Mouse (Mus musculus): ENCODE results near the gene Marc1. TPM values are rescaled to one million over a fixed set of nuclear protein-coding genes. Genes with fewer than 3 reads are reported as not detected.

Marc1 gene
- not detected in 2 replicates for total RNA-seq (2015; ENCODE audit: low replicate concordance)
- total RNA-seq (2017; ENCODE audit: low replicate concordance): not detected in 2 replicates

GRCm38 (mm10) chr1:184810780-184811575 is at the start of gene Marc1:
Gene Marc1, minus strand, starts transcription at chr1:184811313.
- no peak for ATAC-seq (replicated peaks; ENCODE audit: low FRiP score, poor library complexity, severe bottlenecking)

- no peak for ATAC-seq (replicated peaks; ENCODE audit: low FRiP score, poor library complexity, severe bottlenecking)
Observed at GRCm38 (mm10) chr1:184860276-184860675, 49.2 kb upstream of the Marc1 start.

- no peak for ATAC-seq (replicated peaks; ENCODE audit: low FRiP score, poor library complexity, severe bottlenecking)
Observed at GRCm38 (mm10) chr1:184858253-184858652, 47.1 kb upstream of the Marc1 start.

GRCm38 (mm10) chr1:184857216-184857615 is 46.1 kb upstream of the Marc1 start:
- ATAC-seq (replicated peaks; ENCODE audit: low FRiP score, poor library complexity, severe bottlenecking): no peak

- no peak for ATAC-seq (replicated peaks; ENCODE audit: low FRiP score, poor library complexity, severe bottlenecking)
Observed at GRCm38 (mm10) chr1:184853922-184854321, 42.8 kb upstream of the Marc1 start.

- ATAC-seq (replicated peaks; ENCODE audit: low FRiP score, poor library complexity, severe bottlenecking): peak; percentile 44
Observed at GRCm38 (mm10) chr1:184853339-184853738, 42.2 kb upstream of the Marc1 start.

GRCm38 (mm10) chr1:184851741-184852618 is 40.9 kb upstream of the Marc1 start:
- peak; percentile 92 for ATAC-seq (replicated peaks; ENCODE audit: low FRiP score, poor library complexity, severe bottlenecking)

- ATAC-seq (replicated peaks; ENCODE audit: low FRiP score, poor library complexity, severe bottlenecking): no peak
Observed at GRCm38 (mm10) chr1:184851166-184851565, 40.1 kb upstream of the Marc1 start.

GRCm38 (mm10) chr1:184846973-184847372 is 35.9 kb upstream of the Marc1 start:
- ATAC-seq (replicated peaks; ENCODE audit: low FRiP score, poor library complexity, severe bottlenecking): no peak

- ATAC-seq (replicated peaks; ENCODE audit: low FRiP score, poor library complexity, severe bottlenecking): peak; percentile 49
Observed at GRCm38 (mm10) chr1:184846092-184846750, 35.1 kb upstream of the Marc1 start, which contains the start of gene Marc2. Gene Marc2, minus strand, starts transcription at chr1:184846451.

- ATAC-seq (replicated peaks; ENCODE audit: low FRiP score, poor library complexity, severe bottlenecking): peak; percentile 97
Observed at GRCm38 (mm10) chr1:184845111-184846071, 34.3 kb upstream of the Marc1 start.

- ATAC-seq (replicated peaks; ENCODE audit: low FRiP score, poor library complexity, severe bottlenecking): no peak
Observed at GRCm38 (mm10) chr1:184844326-184845066, 33.4 kb upstream of the Marc1 start.

GRCm38 (mm10) chr1:184837649-184838048 is 26.5 kb upstream of the Marc1 start:
- no peak for ATAC-seq (replicated peaks; ENCODE audit: low FRiP score, poor library complexity, severe bottlenecking)

GRCm38 (mm10) chr1:184836350-184836749 is 25.2 kb upstream of the Marc1 start:
- no peak for ATAC-seq (replicated peaks; ENCODE audit: low FRiP score, poor library complexity, severe bottlenecking)

GRCm38 (mm10) chr1:184833499-184833898 is 22.4 kb upstream of the Marc1 start:
- no peak for ATAC-seq (replicated peaks; ENCODE audit: low FRiP score, poor library complexity, severe bottlenecking)

GRCm38 (mm10) chr1:184832211-184832610 is 21.1 kb upstream of the Marc1 start:
- ATAC-seq (replicated peaks; ENCODE audit: low FRiP score, poor library complexity, severe bottlenecking): peak; percentile 61

- no peak for ATAC-seq (replicated peaks; ENCODE audit: low FRiP score, poor library complexity, severe bottlenecking)
Observed at GRCm38 (mm10) chr1:184829897-184830296, 18.8 kb upstream of the Marc1 start.

GRCm38 (mm10) chr1:184827175-184827701 is 16.1 kb upstream of the Marc1 start:
- no peak for ATAC-seq (replicated peaks; ENCODE audit: low FRiP score, poor library complexity, severe bottlenecking)
